Mouse (Mus musculus) left cerebral cortex, adult 6 months (tissue): Measurements from ENCODE around the gene Acvr2a. TPM values are rescaled to one million over a fixed set of nuclear protein-coding genes. Genes with fewer than 3 reads are reported as not detected.

Source experiments
- long read RNA-seq, 2 experiments: library from polyadenylated mRNA; unstranded; transcript quantifications; one replicate each; pipeline ENCODE4 v2.0.0; 2019 to 2020
- polyA plus RNA-seq: library from polyadenylated mRNA; unstranded; fragments of <200 nt; fragmentation: Nextera tagmentation; gene quantifications from 2 replicates; pipeline ENCODE4 v1.2.3, GENCODE M21; 2021

The Acvr2a gene
- polyA plus RNA-seq = 9.8 and 10.3 TPM in 2 replicates
- long read RNA-seq, experiment 1, full-length matches to known transcripts = 36 of 69 reads
- long read RNA-seq, experiment 1, partial matches to known transcripts = 5 of 69 reads
- long read RNA-seq, experiment 1, other reads (novel, unspliced or antisense) = 28 of 69 reads
- long read RNA-seq, experiment 2, full-length matches to known transcripts = 2 of 16 reads
- long read RNA-seq, experiment 2, partial matches to known transcripts = 2 of 16 reads
- long read RNA-seq, experiment 2, other reads (novel, unspliced or antisense) = 12 of 16 reads

DNA sequence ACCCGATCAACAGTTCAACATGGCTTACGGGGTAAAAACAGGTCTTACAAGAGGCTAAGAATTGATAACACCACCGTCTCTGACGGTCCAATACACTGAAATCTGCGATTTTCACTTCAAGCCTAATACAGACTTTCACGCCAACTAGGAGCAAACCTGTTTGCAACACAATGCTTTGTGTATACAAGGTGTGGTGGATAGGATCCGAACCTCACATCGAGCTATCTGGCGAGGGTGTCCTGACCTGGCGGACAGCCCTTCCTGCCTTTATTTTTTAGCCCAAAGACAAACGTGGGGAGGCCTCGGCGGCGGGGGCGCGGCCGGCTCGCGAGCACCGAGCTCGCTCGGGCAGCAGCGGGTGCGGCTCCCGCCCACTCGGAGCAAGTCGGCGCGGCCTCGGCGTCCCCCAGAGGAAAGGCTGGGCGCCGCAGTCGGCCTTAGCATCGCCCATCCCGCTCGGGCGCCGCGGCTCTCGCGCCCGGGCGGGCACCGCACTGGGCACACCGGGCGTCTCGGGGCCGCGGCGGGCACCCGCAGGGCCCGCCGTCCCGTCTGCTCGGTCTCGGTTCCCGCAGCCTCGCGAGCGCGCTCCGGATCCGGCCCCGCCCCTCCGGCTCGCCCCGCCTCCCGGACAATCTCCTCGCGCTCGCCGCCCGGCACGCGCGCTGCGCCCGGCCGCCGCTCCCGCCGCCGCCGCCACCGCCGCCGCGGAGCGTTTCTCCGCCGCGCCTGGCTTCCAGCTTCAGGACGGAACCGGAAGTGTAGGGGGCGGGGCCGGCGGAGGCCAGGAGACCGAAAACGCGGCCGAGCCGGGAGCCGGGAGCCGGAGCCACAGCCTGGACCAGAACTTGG, at the start of gene Acvr2a:
TSS of gene Acvr2a (plus strand) at position 739 of the 852 bp plus-strand sequence.

DNA sequence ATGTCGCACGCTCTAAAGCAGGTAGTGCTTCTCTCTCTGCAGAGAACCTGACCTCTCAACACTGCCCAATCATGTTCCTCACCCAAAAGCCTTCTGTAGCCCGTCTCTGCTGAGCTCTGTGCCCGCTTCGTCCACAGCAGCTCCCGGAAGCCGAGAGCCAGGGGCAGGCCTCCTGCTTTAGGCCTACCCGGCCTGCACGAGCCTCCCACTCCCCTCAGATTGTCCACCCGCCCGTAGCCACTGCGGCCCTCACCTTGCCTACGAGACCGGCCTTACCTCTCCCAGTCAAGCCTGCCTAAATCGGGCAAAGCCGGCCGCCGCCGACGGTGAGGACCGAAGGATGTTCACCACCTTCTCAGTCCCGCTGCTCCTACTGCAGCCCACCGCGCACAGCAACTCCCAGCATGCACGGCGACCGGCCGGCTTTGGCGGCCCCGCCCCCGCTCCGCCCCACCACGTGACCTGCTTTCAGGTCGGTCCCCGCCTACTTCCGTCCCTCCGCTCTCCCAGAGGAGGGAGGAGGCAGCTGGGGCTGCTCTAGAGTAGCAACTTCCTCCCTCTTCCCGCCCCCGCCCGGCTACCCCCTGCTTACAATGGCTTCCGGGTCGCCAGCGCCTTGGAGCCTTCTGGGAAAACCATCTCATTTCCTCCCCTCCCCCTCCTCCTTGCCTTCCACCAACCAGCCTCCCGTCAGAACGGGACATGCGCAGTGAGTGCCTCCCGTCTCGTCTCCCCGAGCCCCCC, 135.1 kb downstream of the Acvr2a start, which contains the start of gene Mbd5:
TSS of gene Mbd5 (plus strand) at position 668 of the 744 bp plus-strand sequence.

GRCm38 (mm10) chr2:48950252-48950315, 136.2 kb downstream of the Acvr2a start, which contains the start of gene Orc4:
Gene Orc4 (minus strand): TSS chr2:48950277.

Other genes with a start within 250 kb of the Acvr2a start
- gene Mbd5, start 135.4 kb downstream of the Acvr2a start, polyA plus RNA-seq = 11.7 and 14.9 TPM in 2 replicates
- gene Orc4, start 136.2 kb downstream of the Acvr2a start, polyA plus RNA-seq = 54.0 and 62.1 TPM in 2 replicates